Mouse (Mus musculus) cerebellum, postnatal 25 days (tissue): ENCODE measurements at regions not wholly inside any gene's neighbourhood (a gene's known extent, or its start where the extent isn't known, plus 50 kb on each side); places are given as distances from the start of the nearest gene placed in this dataset.
A peak's percentile ranks its signal among the peaks of the same experiment; 100 is the strongest.

Experiments used
- DNase-seq, 2 experiments: peaks; one replicate each; pipeline ENCODE4 v3.0.0; 2021; ENCODE audit warnings: mixed read lengths in 2 of 2

GRCm38 (mm10) chr1:49741066-49741465 lies 1159.4 kb upstream of the Tmeff2 start:
- peak; percentile 36 to 54 for DNase-seq
